Mouse (Mus musculus) left cerebral cortex, adult 2 months (tissue): ENCODE results near the gene Olfr1155. TPM values are rescaled to one million over a fixed set of nuclear protein-coding genes. Genes with fewer than 3 reads are reported as not detected.

ENCODE experiments used
- DNase-seq, 2 experiments: peaks; one replicate each; pipeline ENCODE4 v3.0.0; 2021 to 2022; ENCODE audit warnings: low spot score in 2 of 2, mixed read lengths in 1 of 2; ENCODE audit errors: extremely low spot score in 1 of 2
- H3K27ac ChIP-seq: fragments of 200-600 bp; 2 replicates; pipeline ENCODE4 v1.8.1; 2022
- H3K4me3 ChIP-seq: fragments of 200-600 bp; 2 replicates; pipeline ENCODE4 v1.8.1; 2022
- CTCF ChIP-seq: fragments of 200-600 bp; IDR thresholded peaks from 2 replicates; pipeline ENCODE4 v1.8.1; 2022; ENCODE audit warnings: antibody characterized with exemption, mild to moderate bottlenecking, moderate library complexity
- intact Hi-C: fragments of 180-260 bp; cut with DNase I; formaldehyde crosslinking; loops from one replicate; pipeline ENCODE4 v1.15.1; 2025
- long read RNA-seq, 2 experiments: library from polyadenylated mRNA; stranded (forward); transcript quantifications; one replicate each; pipeline ENCODE4 v2.0.0; 2021; ENCODE audit warnings: borderline mapping rate in 2 of 2
- total RNA-seq, 2 experiments: library from RNA; stranded (reverse); gene quantifications; 2 replicates each; pipeline ENCODE4 v1.2.3; 2021

The Olfr1155 gene
- total RNA-seq = not detected
- long read RNA-seq, experiment 1 = 0 reads
- long read RNA-seq, experiment 2 = 0 reads

- intact Hi-C loops = no loop called here
- H3K4me3 ChIP-seq = no peak within 1 kb of the TSS
- TF ChIP-seq CTCF = no peak
- H3K27ac ChIP-seq = no peak within 1 kb of the TSS
- no peak for DNase-seq
Measured at GRCm38 (mm10) chr2:87945037-87945436, at the start of gene Olfr1155. Gene Olfr1155 (minus strand): TSS chr2:87945137.

- Histone ChIP-seq H3K27ac (no peak within 1 kb of the TSS), H3K4me3 (no peak within 1 kb of the TSS)
- no peak for DNase-seq
- intact Hi-C loops = no loop called here
- no peak for TF ChIP-seq CTCF
Measured at GRCm38 (mm10) chr2:87989813-87990212, 44.9 kb upstream of the Olfr1155 start, which contains the start of gene Olfr1158. Gene Olfr1158 (plus strand): TSS chr2:87990113.

GRCm38 (mm10) chr2:87974563-87974962, 29.6 kb upstream of the Olfr1155 start, which contains the start of gene Olfr74:
Gene Olfr74 (minus strand): TSS chr2:87974663.
- Histone ChIP-seq H3K27ac (no peak within 1 kb of the TSS), H3K4me3 (no peak within 1 kb of the TSS)
- DNase-seq = no peak
- no peak for TF ChIP-seq CTCF
- intact Hi-C loops = no loop called here

- intact Hi-C loops = no loop called here
- DNase-seq = no peak
- no peak within 1 kb of the TSS for H3K4me3 ChIP-seq
- TF ChIP-seq CTCF = no peak
- H3K27ac ChIP-seq = no peak within 1 kb of the TSS
Measured at GRCm38 (mm10) chr2:87968199-87968598, 23.3 kb upstream of the Olfr1155 start, which contains the start of gene Olfr1157. Gene Olfr1157 (minus strand): TSS chr2:87968299.

- intact Hi-C loops = no loop called here
Measured at GRCm38 (mm10) chr2:87953000-87953399, 8.1 kb upstream of the Olfr1155 start, which contains the start of gene Olfr1156. Gene Olfr1156 (minus strand): TSS chr2:87953100.

GRCm38 (mm10) chr2:87905066-87905465, 39.9 kb downstream of the Olfr1155 start, which contains the start of gene Olfr1154:
Gene Olfr1154 (minus strand): TSS chr2:87905166.
- no peak for TF ChIP-seq CTCF
- intact Hi-C loops = no loop called here
- Histone ChIP-seq H3K27ac (no peak within 1 kb of the TSS), H3K4me3 (no peak within 1 kb of the TSS)
- DNase-seq = no peak

More at GRCm38 (mm10) chr2:87953000-87953399, 8.1 kb upstream of the Olfr1155 start, which contains the start of gene Olfr1156:
- Histone ChIP-seq H3K4me3 (no peak within 1 kb of the TSS), H3K27ac (no peak within 1 kb of the TSS)
- TF ChIP-seq CTCF = no peak
- DNase-seq = no peak

- intact Hi-C loops = no loop called here
- no peak for DNase-seq
- no peak within 1 kb of the TSS for H3K4me3 ChIP-seq
- no peak within 1 kb of the TSS for H3K27ac ChIP-seq
- no peak for TF ChIP-seq CTCF
Measured at GRCm38 (mm10) chr2:87894662-87895061, 50.3 kb downstream of the Olfr1155 start, which contains the start of gene Olfr1153. Gene Olfr1153 (plus strand): TSS chr2:87894962.

Other genes starting within 250 kb of the Olfr1155 start
- not detected for gene Olfr1137, start 232.0 kb downstream of the Olfr1155 start, total RNA-seq
- gene Olfr1138, start 205.2 kb downstream of the Olfr1155 start, total RNA-seq = not detected
- not detected for gene Olfr1140, start 201.4 kb downstream of the Olfr1155 start, total RNA-seq
- gene Olfr1141, start 191.1 kb downstream of the Olfr1155 start, total RNA-seq = not detected
- gene Olfr152, start 165.7 kb downstream of the Olfr1155 start, total RNA-seq = not detected
- not detected for gene Olfr1143, start 144.5 kb downstream of the Olfr1155 start, total RNA-seq
- gene Olfr1145, start 135.3 kb downstream of the Olfr1155 start, total RNA-seq = not detected
- gene Olfr1148, start 114.6 kb downstream of the Olfr1155 start, total RNA-seq = not detected
- gene Olfr1150-ps1, start 101.1 kb downstream of the Olfr1155 start, total RNA-seq = not detected
- gene Olfr1151, start 89.3 kb downstream of the Olfr1155 start, total RNA-seq = not detected
- not detected for gene Olfr1152, start 78.6 kb downstream of the Olfr1155 start, total RNA-seq
- gene Olfr1153, start 50.2 kb downstream of the Olfr1155 start, total RNA-seq = not detected
- not detected for gene Olfr1154, start 40.0 kb downstream of the Olfr1155 start, total RNA-seq
- gene Olfr1156, start 8.0 kb upstream of the Olfr1155 start, total RNA-seq = not detected
- not detected for gene Olfr1157, start 23.2 kb upstream of the Olfr1155 start, total RNA-seq
- not detected for gene Olfr74, start 29.5 kb upstream of the Olfr1155 start, total RNA-seq
- gene Olfr1158, start 45.0 kb upstream of the Olfr1155 start, total RNA-seq = not detected
- not detected for gene Olfr1160, start 63.1 kb upstream of the Olfr1155 start, total RNA-seq
- not detected for gene Olfr1161, start 77.6 kb upstream of the Olfr1155 start, total RNA-seq
- gene Olfr73, start 92.6 kb upstream of the Olfr1155 start, total RNA-seq = not detected
- gene Olfr1162, start 106.0 kb upstream of the Olfr1155 start, total RNA-seq = not detected
- gene Olfr1163, start 126.7 kb upstream of the Olfr1155 start, total RNA-seq = not detected
- gene Olfr1164, start 148.8 kb upstream of the Olfr1155 start, total RNA-seq = not detected
- not detected for gene Olfr1166, start 183.1 kb upstream of the Olfr1155 start, total RNA-seq
- not detected for gene Olfr1167, start 210.1 kb upstream of the Olfr1155 start, total RNA-seq
- not detected for gene Olfr1168, start 236.7 kb upstream of the Olfr1155 start, total RNA-seq